Mouse (Mus musculus): ENCODE measurements around the gene Sema3e. TPM values are rescaled to one million over a fixed set of nuclear protein-coding genes. Genes with fewer than 3 reads are reported as not detected.

Sema3e gene
- polyA plus RNA-seq, 1 experiment from 2014 or later, result 0.42 TPM

- no peak overlapping the region for H3K4me2 ChIP-seq (ENCODE audit: low read depth, low read length)
- no peaks in the 10 kb centered on the region for H3K36me3 ChIP-seq (ENCODE audit: control insufficient read depth, insufficient read depth)
- no peaks in the 10 kb centered on the region for H3K27me3 ChIP-seq (ENCODE audit: control insufficient read depth, insufficient read depth, low read length)
- H3K4me1 ChIP-seq (ENCODE audit: control insufficient read depth, insufficient read depth, low read length), result no peaks in the 10 kb centered on the region
- 54% methylated on average over 7 of the region's 7 CpGs for WGBS
- no peaks in the 10 kb centered on the region for H3K9me3 ChIP-seq (replicated peaks; ENCODE audit: control insufficient read depth, low read length)
- no peak for ATAC-seq (replicated peaks; ENCODE audit: extremely low read depth, insufficient read depth, low FRiP score)
- no peak overlapping the region for H3K27ac ChIP-seq (ENCODE audit: low read length)
- H3K9ac ChIP-seq (ENCODE audit: low read length), result no peak overlapping the region
- H3K4me3 ChIP-seq (ENCODE audit: low read length), result no peak overlapping the region
Measured at GRCm38 (mm10) chr5:14216211-14216610, 191.1 kb downstream of the Sema3e start.

DNA sequence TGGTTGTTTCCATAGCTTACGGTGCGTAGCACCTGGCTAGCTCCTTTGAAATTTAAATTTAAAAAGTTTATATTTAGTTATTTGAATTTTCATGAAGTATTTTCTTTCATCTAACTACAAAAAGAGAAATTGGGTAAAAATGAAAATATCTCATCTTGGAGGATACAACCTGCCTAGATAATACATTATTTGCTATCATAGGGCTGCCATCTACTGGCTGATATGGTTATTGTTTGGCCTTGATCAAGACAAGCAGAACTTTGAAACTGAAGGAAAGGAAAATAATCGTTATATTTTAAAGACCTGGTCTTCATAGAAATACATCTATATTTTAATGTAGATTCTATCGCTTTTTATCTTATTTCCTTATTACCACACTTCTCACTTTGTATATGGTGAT, 193.6 kb downstream of the Sema3e start:
- no peak overlapping the region for H3K9ac ChIP-seq (ENCODE audit: low read length)
- no peak overlapping the region for H3K27ac ChIP-seq (ENCODE audit: low read length)
- ATAC-seq (replicated peaks; ENCODE audit: extremely low read depth, insufficient read depth, low FRiP score), result no peak
- WGBS, result 69% methylated on average over 4 of the region's 4 CpGs
- H3K9me3 ChIP-seq (replicated peaks; ENCODE audit: control insufficient read depth, low read length), result no peaks in the 10 kb centered on the region
- H3K4me1 ChIP-seq (ENCODE audit: control insufficient read depth, insufficient read depth, low read length), result no peaks in the 10 kb centered on the region
- no peak overlapping the region for H3K4me3 ChIP-seq (ENCODE audit: low read length)
- H3K27me3 ChIP-seq (ENCODE audit: control insufficient read depth, insufficient read depth, low read length), result no peaks in the 10 kb centered on the region
- H3K4me2 ChIP-seq (ENCODE audit: low read depth, low read length), result no peak overlapping the region
- H3K36me3 ChIP-seq (ENCODE audit: control insufficient read depth, insufficient read depth), result no peaks in the 10 kb centered on the region

GRCm38 (mm10) chr5:14224509-14224908, 199.4 kb downstream of the Sema3e start:
- no peak overlapping the region for H3K4me2 ChIP-seq (ENCODE audit: low read depth, low read length)
- no peak overlapping the region for H3K4me3 ChIP-seq (ENCODE audit: low read length)
- no peak for ATAC-seq (replicated peaks; ENCODE audit: extremely low read depth, insufficient read depth, low FRiP score)
- H3K9me3 ChIP-seq (replicated peaks; ENCODE audit: control insufficient read depth, low read length), result no peaks in the 10 kb centered on the region
- no peaks in the 10 kb centered on the region for H3K36me3 ChIP-seq (ENCODE audit: control insufficient read depth, insufficient read depth)
- WGBS, result 88% methylated on average over 6 of the region's 6 CpGs
- H3K4me1 ChIP-seq (ENCODE audit: control insufficient read depth, insufficient read depth, low read length), result no peaks in the 10 kb centered on the region
- no peak overlapping the region for H3K9ac ChIP-seq (ENCODE audit: low read length)
- no peak overlapping the region for H3K27ac ChIP-seq (ENCODE audit: low read length)
- no peaks in the 10 kb centered on the region for H3K27me3 ChIP-seq (ENCODE audit: control insufficient read depth, insufficient read depth, low read length)

DNA sequence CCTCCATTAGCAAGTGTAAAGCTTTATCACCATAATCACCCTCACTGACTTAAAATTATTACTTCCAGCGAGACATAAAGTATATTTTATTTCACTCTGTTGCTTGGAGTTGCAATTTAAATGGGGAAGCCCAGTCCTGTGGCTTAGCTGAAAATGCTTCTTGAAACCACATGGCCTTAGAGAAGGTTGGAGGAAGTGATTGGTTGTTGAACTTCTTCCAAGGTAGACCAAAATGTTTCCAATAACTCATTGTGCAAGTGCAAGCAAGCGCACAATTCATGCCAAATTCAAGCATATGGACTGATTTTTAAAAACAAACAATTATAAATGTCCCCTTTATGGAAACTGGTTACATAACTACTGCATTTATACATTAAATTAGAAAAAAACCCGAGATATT, 206.0 kb downstream of the Sema3e start:
- no peak overlapping the region for H3K4me2 ChIP-seq (ENCODE audit: low read depth, low read length)
- no peak overlapping the region for H3K9ac ChIP-seq (ENCODE audit: low read length)
- H3K4me1 ChIP-seq (ENCODE audit: control insufficient read depth, insufficient read depth, low read length), result no peaks in the 10 kb centered on the region
- no peak for ATAC-seq (replicated peaks; ENCODE audit: extremely low read depth, insufficient read depth, low FRiP score)
- H3K27me3 ChIP-seq (ENCODE audit: control insufficient read depth, insufficient read depth, low read length), result no peaks in the 10 kb centered on the region
- H3K4me3 ChIP-seq (ENCODE audit: low read length), result no peak overlapping the region
- no peaks in the 10 kb centered on the region for H3K9me3 ChIP-seq (replicated peaks; ENCODE audit: control insufficient read depth, low read length)
- WGBS, result 64% methylated on average over 3 of the region's 3 CpGs
- H3K36me3 ChIP-seq (ENCODE audit: control insufficient read depth, insufficient read depth), result no peaks in the 10 kb centered on the region
- no peak overlapping the region for H3K27ac ChIP-seq (ENCODE audit: low read length)

DNA sequence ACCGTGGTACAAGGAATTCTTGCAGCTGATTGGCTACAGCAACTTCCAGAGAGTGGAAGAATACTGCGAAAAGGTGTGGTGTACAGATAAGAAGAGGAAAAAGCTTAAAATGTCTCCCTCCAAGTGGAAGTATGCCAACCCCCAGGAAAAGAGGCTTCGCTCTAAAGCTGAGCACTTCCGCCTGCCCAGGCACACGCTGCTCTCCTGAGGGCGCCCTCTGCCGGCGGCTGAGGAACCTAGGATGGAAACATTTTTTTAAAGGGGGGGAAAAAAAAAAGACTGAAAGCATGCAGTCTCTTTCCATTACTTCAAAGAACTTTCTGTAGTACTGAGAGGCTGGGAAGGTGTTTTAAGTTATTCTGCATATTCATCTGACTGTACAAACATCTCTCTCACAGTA, 227.5 kb downstream of the Sema3e start:
- no peak overlapping the region for H3K4me2 ChIP-seq (ENCODE audit: low read depth, low read length)
- H3K4me3 ChIP-seq (ENCODE audit: low read length), result no peak overlapping the region
- no peaks in the 10 kb centered on the region for H3K27me3 ChIP-seq (ENCODE audit: control insufficient read depth, insufficient read depth, low read length)
- no peak for ATAC-seq (replicated peaks; ENCODE audit: extremely low read depth, insufficient read depth, low FRiP score)
- no peaks in the 10 kb centered on the region for H3K9me3 ChIP-seq (replicated peaks; ENCODE audit: control insufficient read depth, low read length)
- H3K36me3 ChIP-seq (ENCODE audit: control insufficient read depth, insufficient read depth), result no peaks in the 10 kb centered on the region
- H3K27ac ChIP-seq (ENCODE audit: low read length), result no peak overlapping the region
- WGBS, result 37% methylated on average over 8 of the region's 8 CpGs
- no peak overlapping the region for H3K9ac ChIP-seq (ENCODE audit: low read length)
- no peaks in the 10 kb centered on the region for H3K4me1 ChIP-seq (ENCODE audit: control insufficient read depth, insufficient read depth, low read length)

DNA sequence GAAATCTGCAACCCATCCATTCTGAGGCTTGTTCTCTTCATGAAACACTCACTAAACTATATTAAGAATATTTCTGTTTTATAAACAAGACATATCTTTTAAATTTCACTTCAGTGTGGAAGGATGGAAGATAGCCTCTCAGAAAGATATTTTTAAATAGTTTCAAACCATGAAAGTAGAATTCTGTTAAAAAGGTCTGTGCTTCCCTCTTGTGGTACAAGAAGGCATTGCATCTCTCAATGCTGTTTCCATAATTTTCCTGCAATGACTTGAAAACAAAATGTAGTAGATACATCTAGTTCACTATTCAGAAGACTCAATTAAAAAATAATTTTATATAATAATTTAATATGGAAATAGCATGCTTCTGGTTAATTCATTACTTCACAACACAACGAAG, 228.3 kb downstream of the Sema3e start:
- 59% methylated on average over 1 of the region's 1 CpGs for WGBS
- no peak overlapping the region for H3K4me2 ChIP-seq (ENCODE audit: low read depth, low read length)
- no peak overlapping the region for H3K9ac ChIP-seq (ENCODE audit: low read length)
- no peaks in the 10 kb centered on the region for H3K4me1 ChIP-seq (ENCODE audit: control insufficient read depth, insufficient read depth, low read length)
- H3K4me3 ChIP-seq (ENCODE audit: low read length), result no peak overlapping the region
- ATAC-seq (replicated peaks; ENCODE audit: extremely low read depth, insufficient read depth, low FRiP score), result no peak
- no peak overlapping the region for H3K27ac ChIP-seq (ENCODE audit: low read length)
- no peaks in the 10 kb centered on the region for H3K27me3 ChIP-seq (ENCODE audit: control insufficient read depth, insufficient read depth, low read length)
- no peaks in the 10 kb centered on the region for H3K9me3 ChIP-seq (replicated peaks; ENCODE audit: control insufficient read depth, low read length)
- H3K36me3 ChIP-seq (ENCODE audit: control insufficient read depth, insufficient read depth), result no peaks in the 10 kb centered on the region

DNA sequence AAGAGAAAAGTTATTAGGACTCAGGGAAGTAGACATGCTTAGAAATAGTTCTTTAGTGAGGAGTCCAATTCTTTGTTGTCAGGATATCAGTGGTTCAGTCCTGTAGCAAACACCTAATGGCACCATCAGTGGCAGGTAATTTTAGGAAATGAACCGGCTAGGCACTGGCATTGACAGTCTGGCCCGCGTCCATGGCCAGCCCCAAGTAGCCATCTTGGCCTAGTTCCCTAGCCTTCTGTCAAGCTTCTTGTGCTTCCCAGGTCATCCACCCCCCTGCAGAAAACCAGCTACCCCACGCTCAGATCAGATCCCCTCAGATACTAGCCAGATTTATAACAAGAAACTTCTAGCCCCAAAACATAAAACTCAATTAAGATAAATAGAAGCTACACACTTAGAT, 235.1 kb downstream of the Sema3e start:
- Histone ChIP-seq H3K9ac (ENCODE audit: low read length) (no peak overlapping the region), H3K4me2 (ENCODE audit: low read depth, low read length) (no peak overlapping the region), H3K36me3 (ENCODE audit: control insufficient read depth, insufficient read depth) (no peaks in the 10 kb centered on the region), H3K27me3 (ENCODE audit: control insufficient read depth, insufficient read depth, low read length) (no peaks in the 10 kb centered on the region), H3K4me3 (ENCODE audit: low read length) (no peak overlapping the region), H3K4me1 (ENCODE audit: control insufficient read depth, insufficient read depth, low read length) (no peaks in the 10 kb centered on the region), H3K27ac (ENCODE audit: low read length) (no peak overlapping the region), H3K9me3 (replicated peaks; ENCODE audit: control insufficient read depth, low read length) (no peaks in the 10 kb centered on the region)
- ATAC-seq (replicated peaks; ENCODE audit: extremely low read depth, insufficient read depth, low FRiP score), result no peak
- 87% methylated on average over 4 of the region's 4 CpGs for WGBS

- H3K27ac ChIP-seq (ENCODE audit: low read length), result no peak overlapping the region
- no peak for ATAC-seq (replicated peaks; ENCODE audit: extremely low read depth, insufficient read depth, low FRiP score)
- 58% methylated on average over 2 of the region's 2 CpGs for whole genome bisulfite sequencing
Measured at GRCm38 (mm10) chr5:14267400-14267799, 242.3 kb downstream of the Sema3e start.

More at GRCm38 (mm10) chr5:14267400-14267799, 242.3 kb downstream of the Sema3e start:
- Histone ChIP-seq H3K9ac (ENCODE audit: low read length) (no peak overlapping the region), H3K36me3 (ENCODE audit: control insufficient read depth, insufficient read depth) (no peaks in the 10 kb centered on the region), H3K4me2 (ENCODE audit: low read depth, low read length) (no peak overlapping the region), H3K9me3 (replicated peaks; ENCODE audit: control insufficient read depth, low read length) (no peaks in the 10 kb centered on the region), H3K4me3 (ENCODE audit: low read length) (no peak overlapping the region), H3K4me1 (ENCODE audit: control insufficient read depth, insufficient read depth, low read length) (no peaks in the 10 kb centered on the region), H3K27me3 (ENCODE audit: control insufficient read depth, insufficient read depth, low read length) (no peaks in the 10 kb centered on the region)

All from heart, embryonic 16.5 days (tissue).